Mouse (Mus musculus) WW6 (cell line): ENCODE measurements at regions not wholly inside any gene's neighbourhood (a gene's known extent, or its start where the extent isn't known, plus 50 kb on each side); places are given as distances from the start of the nearest gene placed in this dataset.

Experiments used
- DNase-seq: peaks from one replicate; pipeline ENCODE4 v3.0.0-alpha.2; 2013; ENCODE audit warnings: low read depth, low spot score

- DNase-seq: no peak
Observed at GRCm38 (mm10) chr2:8296001-8296400, 786.6 kb upstream of the Celf2 start.

DNA sequence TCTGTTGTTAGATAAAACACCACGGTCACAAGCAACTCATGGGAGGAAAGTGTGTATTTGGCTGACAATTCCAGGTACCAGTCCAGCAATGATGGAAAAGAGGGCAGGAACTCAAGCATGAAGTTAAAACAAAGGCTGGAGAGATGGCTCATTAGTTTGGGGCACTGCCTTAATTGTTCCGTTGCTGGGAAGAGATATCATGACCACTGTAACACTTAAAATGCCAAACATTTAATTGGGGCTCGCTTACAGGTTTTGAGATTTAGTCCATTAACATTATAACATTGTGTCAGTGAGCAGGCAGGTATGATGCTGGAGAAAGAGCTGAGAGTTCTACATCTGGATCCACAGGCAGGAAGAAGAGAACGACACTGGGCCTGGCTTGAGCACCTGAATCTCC lies 782.0 kb upstream of the Celf2 start:
- no peak for DNase-seq

DNA sequence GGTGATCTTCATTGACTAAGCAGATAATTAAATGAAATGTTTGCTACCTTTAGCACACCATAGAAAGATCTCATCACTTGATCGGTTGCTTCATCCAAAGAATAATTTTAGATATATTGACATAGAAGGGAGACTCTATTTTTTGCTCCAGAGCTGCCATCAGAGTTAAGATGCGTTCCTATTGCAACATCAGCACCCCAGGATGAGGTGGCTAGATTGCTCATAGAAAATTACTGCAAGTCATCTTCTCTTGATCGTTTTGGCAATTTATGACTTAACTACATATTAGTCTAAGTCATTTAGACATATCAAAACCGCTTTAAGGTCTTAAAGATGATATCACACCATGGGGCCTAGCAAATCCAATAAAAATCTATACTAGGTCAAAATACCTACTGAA lies 778.0 kb upstream of the Celf2 start:
- no peak for DNase-seq

DNA sequence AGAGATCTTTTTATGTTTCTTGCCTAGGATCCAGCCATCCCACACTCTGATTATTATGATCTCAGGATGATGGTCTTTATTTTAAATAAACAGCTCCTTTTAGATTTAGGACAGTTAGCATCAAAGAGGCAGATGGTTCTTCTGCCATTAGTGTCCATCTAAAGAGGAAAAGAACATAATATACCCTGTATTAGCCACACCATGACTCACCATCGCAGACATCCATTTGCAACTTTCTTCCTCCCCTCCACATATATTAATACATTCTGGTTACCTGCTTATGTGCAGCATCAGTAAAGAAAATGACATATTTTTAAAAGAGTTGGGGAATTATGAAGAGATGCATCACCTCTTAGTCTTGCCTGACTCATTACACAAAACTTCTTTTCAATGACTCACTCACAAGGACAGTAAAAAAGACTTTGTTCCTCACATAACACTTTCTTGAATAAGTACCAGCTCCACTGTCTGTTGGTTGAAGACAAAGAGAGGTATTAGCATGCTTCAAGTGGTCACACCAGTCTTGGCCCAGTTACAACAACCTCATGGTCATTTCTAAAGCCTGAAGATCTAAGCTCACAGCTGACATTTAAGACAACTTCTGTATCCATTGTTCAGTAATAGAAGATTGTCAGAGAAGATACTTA lies 766.9 kb upstream of the Celf2 start:
- DNase-seq: no peak
